Mouse (Mus musculus): ENCODE data around the gene Gm10964.
"Not testable (repeated sequence)": the region's sequence is repeated elsewhere in the genome, so short reads cannot be mapped to it uniquely, and the experiment has no call there.

Gene Gm10964

DNA sequence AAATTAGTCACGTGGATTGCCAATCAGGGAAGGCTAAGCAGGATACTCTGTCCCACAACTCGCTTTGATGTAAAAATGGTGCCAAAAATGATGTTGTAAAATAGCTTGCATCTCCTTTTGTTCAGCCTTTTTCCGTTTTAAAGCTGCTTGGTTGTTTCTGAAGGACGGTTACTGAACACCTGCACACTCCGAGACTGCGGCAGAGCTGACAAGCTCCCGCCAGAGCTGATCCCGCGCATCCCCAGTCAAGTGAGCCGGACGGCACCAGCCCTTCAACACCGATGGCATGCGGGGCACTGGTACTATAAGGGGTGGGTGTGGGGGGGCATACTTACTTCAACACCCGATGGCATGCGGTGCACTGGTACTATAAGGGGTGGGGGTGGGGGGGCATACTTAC is 34.8 kb downstream of the Gm10964 start:
- intact Hi-C loops (cut with DNase I) = no loop called here

DNA sequence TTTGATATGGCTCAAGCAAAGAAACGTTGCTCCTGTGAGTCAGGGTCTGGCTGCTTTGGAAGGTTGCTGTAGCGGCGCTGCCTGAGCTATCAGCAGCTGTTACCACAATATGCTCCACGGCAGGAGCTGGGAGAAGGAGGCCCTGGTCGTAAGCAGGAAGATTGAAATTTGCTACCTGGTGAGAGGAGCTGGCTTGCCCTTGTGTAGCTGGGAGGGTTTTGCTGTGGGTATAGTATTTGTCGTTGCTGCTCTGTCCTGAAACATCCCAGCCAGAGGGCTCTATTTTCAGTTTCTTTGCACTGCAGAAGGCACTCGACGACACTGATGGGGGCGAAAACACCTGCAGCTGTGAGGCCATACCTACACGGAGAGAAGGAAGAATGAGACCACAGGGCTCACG is 38.8 kb downstream of the Gm10964 start:
- intact Hi-C loops (cut with DNase I) = no loop called here

DNA sequence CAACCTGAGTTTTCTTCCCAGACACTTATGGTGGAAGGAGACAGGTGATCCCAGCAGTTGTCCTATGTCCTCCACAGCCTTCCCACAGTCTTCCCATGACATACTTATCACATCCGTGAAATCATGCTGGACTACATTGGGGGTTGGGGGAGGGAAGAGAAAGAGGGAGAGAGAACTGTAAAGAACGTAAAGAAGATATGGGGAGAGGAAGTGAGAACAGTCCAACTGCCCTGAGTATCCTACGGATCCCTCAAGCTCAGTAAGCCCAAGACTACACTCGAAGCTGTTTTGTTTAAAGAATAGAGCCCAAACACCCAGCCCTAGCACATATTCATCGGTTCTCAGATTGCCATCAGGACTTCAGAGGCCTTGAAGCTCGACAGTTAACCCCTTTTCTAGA is 39.5 kb downstream of the Gm10964 start:
- intact Hi-C loops (cut with DNase I) = no loop called here

DNA sequence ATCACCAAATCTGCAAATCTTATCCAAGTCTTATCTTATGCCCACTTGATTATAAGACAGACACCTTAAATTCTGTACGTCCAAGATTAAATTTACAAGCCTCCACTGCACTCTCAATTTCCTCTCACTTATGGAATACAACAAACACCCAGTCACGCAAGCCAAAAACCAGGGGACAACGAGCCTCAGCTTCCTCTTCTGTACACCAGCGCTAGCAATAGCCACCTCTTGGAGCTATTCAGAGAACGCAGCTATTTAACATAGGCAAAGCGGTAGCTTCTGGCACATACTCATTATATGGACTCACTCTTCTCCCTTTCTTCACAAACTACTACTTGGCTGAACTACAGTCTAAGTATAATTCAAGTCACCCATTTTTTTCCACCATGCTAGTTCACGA is 40.0 kb downstream of the Gm10964 start:
- intact Hi-C loops (cut with DNase I) = no loop called here

DNA sequence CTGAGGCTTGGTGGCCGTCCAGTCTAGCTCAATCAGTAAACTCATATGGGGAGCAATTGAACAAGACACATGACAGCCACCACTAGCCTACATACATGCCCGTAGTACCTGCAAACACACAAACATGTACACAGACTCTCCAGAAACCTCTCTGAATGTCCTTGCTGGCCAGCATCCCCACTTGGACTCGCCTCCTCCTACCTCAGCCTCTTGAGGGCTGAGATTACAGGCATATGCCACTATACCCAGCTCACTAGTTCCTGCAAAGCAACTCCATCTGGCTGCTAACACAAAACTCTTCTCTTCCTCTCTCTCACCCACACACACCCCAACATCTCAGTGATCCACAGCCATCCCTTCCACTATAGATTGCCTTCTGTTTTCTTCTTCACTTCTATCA is 41.1 kb downstream of the Gm10964 start:
- intact Hi-C loops (cut with DNase I) = no loop called here

DNA sequence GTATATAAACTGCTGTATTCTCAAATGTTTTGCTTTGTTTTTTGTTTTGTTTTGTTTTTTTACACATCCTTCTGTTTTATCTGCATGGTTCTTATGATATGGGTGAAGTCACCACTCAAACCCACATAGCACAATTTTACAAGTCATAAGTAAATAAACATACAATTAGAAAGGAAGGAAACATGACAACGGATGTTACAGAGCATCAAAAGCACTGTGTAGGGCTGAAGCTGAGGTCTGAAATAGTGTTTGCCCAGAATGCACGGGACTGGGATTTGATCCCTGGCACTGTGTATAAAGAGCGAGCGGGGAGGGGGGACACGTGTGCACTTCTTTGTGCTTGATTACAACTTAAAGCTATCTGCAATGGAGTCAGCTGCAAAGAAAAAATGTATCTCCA is 41.6 kb downstream of the Gm10964 start:
- intact Hi-C loops (cut with DNase I) = no loop called here

DNA sequence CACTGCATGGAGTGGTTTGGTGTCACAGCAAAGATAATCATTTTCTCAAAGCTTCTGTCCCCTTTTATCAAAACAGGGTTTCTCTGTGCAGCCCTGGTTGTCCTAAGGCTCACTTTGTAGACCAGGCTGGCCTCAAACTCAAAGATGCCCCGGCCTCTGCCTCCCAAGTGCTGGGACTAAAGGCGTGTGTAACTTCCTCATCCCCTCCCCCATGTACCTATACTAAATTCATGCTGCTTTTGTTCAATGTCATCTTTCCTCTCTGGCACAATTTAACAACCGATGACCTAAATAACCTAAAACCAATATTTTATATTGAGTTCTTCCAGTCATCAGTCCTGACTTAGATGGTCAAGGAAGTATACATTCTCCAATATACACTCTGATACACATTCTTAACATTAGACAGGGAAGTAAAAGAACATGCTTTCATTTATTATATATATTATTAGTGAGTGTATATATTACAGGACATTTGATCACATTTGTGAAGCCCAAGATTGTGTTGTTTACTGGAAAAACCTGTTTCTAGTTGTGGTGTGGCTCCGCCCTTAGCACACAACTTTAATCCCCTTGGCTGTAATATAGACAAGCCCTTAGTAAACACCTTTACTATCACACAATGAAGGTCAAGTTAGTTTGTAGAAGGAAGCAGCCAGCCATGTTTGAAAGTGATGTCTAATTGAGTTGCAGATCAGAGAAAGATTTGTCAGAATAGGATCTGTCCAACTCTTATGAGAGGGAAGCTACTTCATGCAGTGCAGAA is 43.9 kb downstream of the Gm10964 start:
- intact Hi-C loops (cut with DNase I) = no loop called here

DNA sequence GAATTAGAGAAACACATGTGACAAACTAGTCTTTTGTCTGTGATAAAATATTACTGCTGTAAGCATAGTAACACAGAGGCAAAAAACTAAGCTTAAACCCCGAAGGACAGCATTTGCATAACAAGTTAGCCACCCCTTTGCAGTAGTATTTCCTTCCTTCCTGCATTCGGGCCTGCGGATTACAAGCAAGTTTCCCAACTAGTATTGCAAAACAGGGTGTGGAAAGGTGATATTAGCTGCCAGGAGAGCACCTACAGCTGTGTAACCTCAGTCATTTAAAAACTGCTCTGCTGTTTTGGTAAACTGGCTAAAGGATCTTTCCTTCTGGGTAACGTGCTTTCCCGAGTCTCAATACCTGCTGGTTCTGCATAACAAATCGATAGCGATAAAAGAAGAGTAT is 48.1 kb downstream of the Gm10964 start:
- intact Hi-C loops (cut with DNase I) = no loop called here

DNA sequence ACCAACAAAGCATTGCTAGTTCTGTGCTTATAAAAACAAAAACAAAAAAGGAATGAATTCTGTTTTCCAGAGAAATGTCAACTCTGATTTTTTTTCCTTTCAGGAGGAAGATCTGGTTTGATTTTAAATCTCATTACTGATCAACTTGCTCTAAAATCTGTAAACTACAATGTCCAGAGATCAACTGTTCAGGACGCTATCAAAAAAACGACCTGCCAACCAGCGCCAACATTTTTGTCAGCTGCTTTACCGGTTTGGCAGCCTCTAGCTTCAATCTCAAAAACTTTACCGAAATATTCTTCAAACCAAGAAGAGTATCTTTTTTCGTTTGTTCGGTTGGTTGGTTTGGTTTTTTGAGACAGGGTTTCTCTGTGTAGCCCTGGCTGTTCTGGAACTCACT is 49.9 kb downstream of the Gm10964 start:
- intact Hi-C loops (cut with DNase I) = no loop called here

DNA sequence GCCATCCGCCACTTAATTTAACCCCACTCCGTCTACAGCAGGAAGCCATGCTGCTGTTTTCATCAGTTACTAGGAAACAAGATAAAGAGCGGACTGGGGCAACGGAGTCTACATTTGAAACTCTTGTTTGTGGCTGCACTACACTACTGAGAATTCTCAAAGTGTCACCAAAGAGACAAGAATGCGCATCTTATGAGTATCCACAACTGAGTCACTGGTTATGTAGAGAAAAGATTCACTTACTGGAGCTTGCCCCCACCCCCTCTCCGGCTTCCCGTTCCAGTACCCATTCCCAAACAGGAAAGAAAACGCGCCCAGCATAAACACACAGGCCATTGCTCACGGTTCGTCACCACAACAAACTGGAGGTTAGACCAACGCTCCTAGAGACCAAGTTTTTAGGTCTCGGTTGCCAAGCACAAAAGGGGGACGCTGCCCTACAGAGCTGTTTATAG is 50.8 kb downstream of the Gm10964 start:
- intact Hi-C loops (cut with DNase I) = loop anchor here (2.0 kb wide), 1 partner anchor 19 kb away; the partner anchor contains the start of genes Ap4b1, Dclre1b and Gm43064

DNA sequence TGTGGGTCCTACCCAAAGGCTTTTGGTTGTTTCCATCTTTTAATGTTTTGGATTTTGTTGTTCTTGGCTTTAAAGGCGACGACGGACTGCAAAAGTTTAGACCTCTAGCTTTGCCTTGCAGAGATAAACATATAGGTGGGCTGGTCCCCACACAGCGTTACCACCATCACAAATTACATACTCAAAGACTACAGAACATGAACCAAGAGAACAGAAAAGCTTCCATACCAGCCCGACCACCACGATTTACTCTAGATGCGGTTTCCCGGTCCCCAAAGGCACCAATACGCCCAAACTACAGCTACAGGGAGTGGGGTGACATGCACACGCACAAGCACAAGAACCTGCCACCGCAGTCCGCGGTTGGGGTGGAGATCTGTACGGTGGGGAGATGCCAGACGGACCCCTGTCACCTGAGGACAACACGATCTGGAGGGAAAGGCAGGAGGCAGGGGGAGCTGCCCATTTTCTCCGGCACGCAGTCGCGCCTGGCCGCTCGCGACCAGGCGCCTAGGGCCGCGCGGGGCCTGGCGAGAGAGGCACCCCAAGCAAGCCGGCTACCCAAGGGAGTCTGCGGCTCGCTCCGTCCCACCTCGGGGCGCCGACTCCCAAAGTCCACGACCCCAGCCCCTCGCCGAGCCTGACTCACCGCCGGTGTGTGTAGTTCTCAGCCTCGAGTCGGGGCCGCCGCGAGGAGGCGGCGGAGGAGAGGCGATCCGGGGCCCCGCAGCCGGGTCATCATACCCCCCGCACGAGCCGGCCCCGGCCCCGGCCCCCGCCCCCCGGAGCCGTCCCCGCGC is 51.4 kb downstream of the Gm10964 start:
- intact Hi-C loops (cut with DNase I) = loop anchor here (2.0 kb wide), 1 partner anchor 18 kb away; the partner anchor contains the start of genes Ap4b1, Dclre1b and Gm43064

DNA sequence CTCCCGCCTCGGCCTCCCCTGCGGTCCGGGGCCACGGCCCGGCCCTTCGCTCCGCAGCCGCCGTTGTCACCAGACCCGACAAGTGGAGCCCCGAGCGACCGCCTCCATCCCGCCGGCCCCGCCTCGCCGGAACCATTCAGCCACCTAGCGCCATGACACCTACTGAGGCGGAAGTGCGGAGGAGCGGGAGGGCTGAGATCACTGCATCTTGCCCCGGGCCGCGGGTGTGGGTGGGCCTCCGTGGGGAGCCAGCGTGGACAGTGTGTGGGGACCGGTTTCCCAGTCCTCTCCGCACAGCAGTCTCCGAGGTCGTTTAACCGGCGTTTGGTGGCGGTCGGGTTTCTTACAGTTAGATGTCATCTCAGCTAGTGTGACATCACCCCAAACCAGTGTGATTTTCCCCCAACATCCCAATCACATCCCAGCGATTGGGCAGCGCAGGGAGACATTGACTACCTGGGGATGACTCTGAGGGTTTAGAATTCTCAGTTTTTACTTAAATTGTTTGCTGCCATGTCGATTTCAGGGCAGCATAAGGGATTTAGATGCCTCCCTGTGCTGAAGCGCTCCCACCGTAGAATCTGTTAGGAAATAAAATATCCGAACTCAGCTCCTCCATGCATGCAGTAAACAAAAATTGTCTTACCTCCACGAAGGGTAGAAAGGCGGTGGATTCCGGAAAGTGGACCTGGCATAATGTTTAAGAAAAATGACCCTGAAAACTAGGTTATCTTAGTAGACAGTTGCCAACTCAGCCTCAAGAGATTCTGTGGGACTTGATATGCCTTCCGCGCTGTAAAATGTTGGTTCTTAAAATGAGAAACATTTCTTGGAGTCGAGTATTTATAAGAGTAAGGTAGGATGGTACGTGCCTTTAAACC is 52.3 kb downstream of the Gm10964 start, which contains the start of gene Hipk1:
TSS of gene Hipk1 (minus strand) at position 334 of the 881 bp plus-strand sequence.
- intact Hi-C loops (cut with DNase I) = loop anchor here (2.0 kb wide), 1 partner anchor 17 kb away; the partner anchor contains the start of genes Ap4b1, Dclre1b and Gm43064

DNA sequence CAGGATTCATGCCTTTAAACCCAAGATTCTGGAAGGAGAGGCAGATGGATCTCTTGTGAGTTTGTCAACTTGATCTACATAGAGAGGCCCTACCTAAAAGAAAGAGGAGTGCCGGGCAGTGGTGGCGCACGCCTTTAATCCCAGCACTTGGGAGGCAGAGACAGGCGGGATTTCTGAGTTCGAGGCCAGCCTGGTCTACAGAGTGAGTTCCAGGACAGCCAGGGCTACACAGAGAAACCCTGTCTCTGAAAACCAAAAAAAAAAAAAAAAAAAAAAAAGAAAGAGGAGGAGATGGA is 52.9 kb downstream of the Gm10964 start:
- intact Hi-C loops (cut with DNase I) = not testable (repeated sequence)

DNA sequence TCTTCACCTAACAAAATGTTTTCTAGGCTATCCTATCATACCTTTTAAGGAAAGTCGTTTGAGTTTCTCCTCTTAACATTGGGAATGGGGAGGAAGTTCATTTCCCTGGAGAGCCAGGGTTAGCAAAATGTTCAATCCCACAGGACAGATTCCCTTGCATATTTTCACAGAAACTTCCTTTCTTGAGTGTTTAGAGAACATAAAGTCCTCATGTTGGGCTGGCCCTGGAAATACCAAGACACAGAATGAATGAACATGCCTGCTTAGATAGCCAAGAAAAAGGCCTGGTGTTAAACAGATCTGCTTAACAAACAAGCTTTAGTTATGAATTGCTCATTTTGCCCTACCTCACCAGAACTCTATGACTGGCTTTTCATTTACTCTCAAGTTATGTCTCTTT is 53.4 kb downstream of the Gm10964 start:
- intact Hi-C loops (cut with DNase I) = no loop called here
